Mouse (Mus musculus) lung, postnatal 4 days (tissue): ENCODE results near the gene Jag1.

ENCODE experiments used
- DNase-seq, 2 experiments: peaks; one replicate each; pipeline ENCODE4 v3.0.0; 2021

Gene Jag1

GRCm38 (mm10) chr2:137116025-137116674 lies at the start of gene Jag1:
Jag1 (minus strand) TSS chr2:137116644.
- DNase-seq, result peak; percentile 59 to 65

GRCm38 (mm10) chr2:137156018-137156417 lies 39.6 kb upstream of the Jag1 start:
- DNase-seq, result no peak

DNA sequence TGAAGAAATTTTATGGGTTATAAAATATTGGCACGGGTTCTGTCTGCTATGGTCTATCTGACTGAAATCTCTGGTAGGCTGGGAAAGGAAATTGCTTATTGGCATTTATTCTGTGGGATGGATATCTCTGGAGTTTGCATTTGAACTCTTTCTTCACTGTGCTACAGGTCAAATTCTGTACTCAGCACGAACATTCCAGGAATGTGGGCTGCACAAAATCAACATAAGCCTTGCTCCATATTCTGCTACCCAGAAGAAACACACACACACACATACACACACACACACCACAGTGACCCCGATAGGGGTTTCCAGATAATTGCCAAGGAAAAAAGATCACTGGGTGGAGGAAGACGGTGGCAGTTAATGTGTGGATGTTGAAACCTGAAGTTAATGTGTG lies 37.4 kb upstream of the Jag1 start:
- DNase-seq, result no peak

GRCm38 (mm10) chr2:137153172-137153667 lies 36.8 kb upstream of the Jag1 start:
- no peak for DNase-seq

- DNase-seq, result no peak
These were observed 34.5 kb upstream of the Jag1 start for GRCm38 (mm10) chr2:137150953-137151352.

GRCm38 (mm10) chr2:137146938-137147666 lies 30.7 kb upstream of the Jag1 start:
- DNase-seq, result no peak

DNA sequence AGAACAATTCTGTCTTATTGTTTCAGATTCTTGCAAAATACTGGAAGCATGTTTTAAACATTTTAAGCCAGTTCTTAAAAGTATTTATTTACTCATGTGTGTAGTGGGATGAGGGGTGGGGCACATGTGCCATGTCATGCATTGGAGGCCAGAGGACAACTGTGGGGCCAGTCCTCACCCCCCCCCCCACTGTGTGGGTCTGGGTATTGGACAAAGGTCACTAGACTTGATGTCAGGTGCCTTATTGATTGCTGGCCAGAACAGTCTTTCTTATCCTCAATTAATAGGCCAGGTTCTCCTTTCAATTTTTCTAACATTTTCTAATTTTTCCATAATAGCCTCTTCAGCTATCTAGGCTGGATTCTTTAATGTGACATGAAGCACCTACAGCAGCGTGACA lies 21.6 kb upstream of the Jag1 start:
- DNase-seq, result no peak

GRCm38 (mm10) chr2:137134035-137134434 lies 17.6 kb upstream of the Jag1 start:
- DNase-seq, result no peak

DNA sequence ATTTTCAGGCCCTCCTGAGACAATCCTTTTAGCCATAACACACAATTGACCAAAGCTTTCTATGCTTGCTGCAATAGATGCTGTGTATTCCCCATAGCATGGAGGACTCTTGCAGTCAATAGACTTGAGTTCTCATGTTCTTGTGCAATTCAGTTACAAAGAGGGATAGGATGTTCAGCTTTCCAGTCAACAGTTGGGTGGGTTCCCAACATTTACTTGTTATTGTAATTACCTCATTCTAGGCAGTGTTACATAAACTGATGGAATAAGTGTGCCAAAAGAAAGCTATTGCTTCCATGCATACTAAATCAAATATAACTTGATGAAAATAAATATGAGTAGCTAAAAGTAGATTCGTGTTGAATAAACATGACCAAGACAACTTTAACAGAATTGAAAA lies 8.4 kb upstream of the Jag1 start:
- DNase-seq, result no peak

GRCm38 (mm10) chr2:137117321-137117690 lies 862 bp upstream of the Jag1 start:
- peak; percentile 92 to 93 for DNase-seq

DNA sequence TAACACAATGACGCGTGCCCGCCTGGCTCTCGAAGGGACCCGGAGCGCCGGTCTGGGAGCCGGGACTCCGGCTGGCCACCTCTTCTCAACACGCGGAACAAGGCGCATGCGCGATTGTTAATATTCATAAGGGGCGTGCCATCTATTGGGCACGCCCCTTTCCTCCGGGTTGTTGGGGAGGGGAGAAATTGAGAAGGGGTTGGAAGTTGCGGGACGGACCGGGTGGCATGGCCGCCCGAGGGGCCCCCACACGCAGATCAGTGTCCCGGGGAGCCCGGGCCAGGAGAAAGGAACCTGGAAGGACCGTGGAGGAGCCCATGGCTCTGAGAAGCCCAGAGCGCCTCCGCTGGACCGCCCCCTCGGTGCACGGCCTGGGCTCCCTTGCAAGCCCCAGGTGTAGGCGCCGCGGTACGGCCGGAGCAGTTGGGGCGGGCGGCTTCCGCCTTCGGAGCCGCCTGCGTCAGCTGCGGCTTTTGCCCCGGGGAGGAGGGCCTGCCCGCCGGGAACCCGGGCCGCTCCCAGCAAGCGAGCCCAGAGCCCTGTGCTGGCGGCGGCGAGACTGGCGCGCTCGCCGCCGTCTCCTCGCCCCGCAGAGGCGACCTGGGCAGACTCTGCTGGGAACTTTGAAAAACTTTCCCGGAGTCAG lies 354 bp upstream of the Jag1 start:
- peak; percentile 93 to 94 for DNase-seq

DNA sequence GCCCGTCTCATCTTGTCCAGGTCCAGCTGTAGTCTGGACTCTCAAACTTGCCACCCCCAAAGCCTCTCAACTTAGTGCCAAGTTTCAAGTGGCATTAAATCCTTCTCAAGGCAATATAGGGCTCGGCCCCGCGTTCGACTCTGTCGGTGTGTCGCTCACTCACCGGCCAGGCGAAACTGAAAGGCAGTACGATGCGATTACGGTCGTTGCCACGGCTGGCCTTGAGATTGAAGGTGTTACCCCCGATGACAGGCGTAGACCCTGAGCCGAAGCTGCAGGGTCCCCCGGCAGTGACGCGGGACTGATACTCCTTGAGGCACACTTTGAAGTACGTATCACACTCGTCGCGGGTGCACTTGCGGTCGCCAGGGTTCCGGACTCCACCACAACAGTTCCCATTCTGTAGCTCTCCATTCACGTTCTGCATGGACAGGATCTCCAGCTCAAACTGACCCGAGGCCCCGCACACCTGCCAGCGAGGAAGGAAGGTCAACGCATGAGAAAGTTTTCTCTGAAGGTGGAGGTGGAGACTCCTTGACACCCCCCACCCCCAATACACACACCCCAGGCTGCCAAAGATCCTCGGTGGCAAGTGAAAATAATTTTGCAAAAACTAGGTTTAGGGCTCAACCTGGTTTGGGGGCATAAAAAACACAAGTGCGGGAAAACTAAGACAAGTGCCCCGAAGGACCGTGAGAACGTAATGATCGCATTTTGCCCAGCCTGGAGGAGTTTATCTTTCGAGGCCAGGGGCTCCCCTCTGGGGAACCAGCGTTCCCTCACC lies 1.0 kb downstream of the Jag1 start:
- DNase-seq, result peak; percentile 49 to 55

- DNase-seq, result peak; percentile 90 to 92
These were observed 2.0 kb downstream of the Jag1 start for GRCm38 (mm10) chr2:137114248-137115096.

DNA sequence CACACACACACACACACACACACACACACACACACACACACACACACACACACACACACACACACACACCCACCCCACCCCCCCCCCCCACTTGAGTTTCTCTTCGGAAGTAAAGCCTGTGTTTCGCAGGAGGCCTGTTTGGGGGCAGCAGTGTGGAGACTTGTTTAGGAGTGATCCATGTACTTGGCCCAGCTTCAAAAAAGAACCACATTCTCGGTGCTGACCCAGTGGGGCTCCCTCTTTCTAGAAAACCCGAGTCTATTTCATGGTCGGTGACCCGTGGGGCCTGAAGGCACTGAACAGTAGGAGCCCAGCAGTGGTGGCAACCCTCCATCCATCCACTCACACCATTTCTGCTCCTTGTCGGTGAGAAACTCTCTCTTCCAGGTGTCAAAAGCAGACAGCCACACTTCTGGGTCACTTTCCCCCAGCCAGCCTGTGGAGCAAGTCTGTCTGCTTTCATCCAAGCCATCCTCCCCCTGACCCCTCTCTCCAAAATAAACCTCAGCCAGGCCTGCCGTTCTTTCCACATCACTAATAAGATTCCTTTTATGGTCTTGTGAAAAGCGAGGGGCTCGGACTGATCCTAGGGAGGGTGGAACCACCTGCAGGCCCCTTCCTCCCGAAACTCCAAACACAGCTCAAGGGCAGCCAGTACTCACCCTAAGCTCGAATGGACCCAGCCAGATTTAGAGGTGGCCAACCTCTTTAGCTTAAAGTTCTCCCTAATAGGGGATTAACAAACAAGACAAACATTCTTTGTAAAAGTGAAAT lies 3.0 kb downstream of the Jag1 start:
- DNase-seq, result peak in 1 of 2 experiments; percentile 28

DNA sequence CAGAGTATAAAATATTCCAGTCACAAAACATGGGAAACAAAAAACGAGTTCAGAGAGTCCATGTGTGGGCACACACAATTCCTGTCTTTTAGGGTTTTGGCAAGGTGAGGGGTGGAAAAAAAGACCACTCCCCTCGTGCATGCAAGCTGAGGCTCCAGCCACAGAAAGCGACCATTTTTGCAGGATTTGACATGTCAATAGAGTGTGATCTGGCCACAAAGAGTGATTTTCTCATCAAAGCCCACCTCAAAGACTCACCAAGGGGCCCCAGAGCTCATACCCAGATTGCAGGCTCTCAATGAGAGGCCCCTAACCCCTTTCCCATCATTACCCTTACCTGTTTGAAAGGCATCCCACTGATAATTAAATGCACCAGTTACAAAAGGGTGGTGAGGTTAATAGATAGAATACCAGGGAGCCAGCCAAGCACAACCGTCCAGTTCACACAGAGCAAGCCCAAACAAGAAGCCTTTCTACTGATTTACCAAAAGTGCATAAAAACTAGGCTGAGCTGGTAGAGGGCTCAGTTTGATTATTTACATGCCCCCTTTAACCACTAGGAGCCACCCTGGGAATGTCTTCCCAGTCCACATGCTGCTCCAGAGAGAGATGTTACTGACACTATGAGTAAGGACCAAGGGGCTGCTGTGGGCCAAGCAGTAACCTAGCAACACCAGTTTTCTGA lies 6.1 kb downstream of the Jag1 start:
- DNase-seq, result no peak

- peak; percentile 47 to 68 for DNase-seq
These were observed 6.9 kb downstream of the Jag1 start for GRCm38 (mm10) chr2:137109321-137110213.

DNA sequence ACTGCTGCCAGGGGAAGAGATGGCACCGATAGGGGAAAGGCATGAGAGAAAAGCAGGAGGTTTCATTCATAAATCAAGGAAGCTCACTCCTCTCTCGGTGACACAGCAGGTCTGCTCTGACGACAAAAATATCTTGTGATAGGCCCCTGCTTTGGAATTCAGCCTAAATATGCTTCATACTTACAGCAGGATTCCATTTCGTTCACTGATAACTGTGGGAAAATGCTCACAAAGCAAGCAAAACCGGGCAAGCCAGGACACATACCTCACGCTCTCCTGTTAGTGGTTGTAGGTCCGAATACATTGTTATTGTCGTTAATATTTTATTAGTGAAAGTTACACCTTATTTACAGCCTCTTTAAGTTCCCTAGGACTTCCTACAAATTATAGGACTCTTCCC lies 8.5 kb downstream of the Jag1 start:
- DNase-seq, result no peak

GRCm38 (mm10) chr2:137107203-137107602 lies 9.2 kb downstream of the Jag1 start:
- no peak for DNase-seq

GRCm38 (mm10) chr2:137101074-137101473 lies 15.4 kb downstream of the Jag1 start:
- DNase-seq, result peak in 1 of 2 experiments; percentile 54
